Mouse (Mus musculus) intestine, embryonic 16.5 days (tissue): ENCODE measurements at regions not wholly inside any gene's neighbourhood (a gene's known extent, or its start where the extent isn't known, plus 50 kb on each side); places are given as distances from the start of the nearest gene placed in this dataset.

ENCODE experiments used
- ATAC-seq: fragments of 200-750 bp; cut with Nextera tagmentation; 2 replicates; pipeline ENCODE4 v1.8.0; 2017; ENCODE audit warnings: moderate TSS enrichment, moderate library complexity
- H3K27ac ChIP-seq: fragments of 300-500 bp; sonication (generic); 2 replicates; pipeline ENCODE4 v1.5.1; 2014; ENCODE audit warnings: mild to moderate bottlenecking, low read length
- H3K27me3 ChIP-seq: fragments of 300-500 bp; sonication (generic); replicated peaks from 2 replicates; pipeline ENCODE4 v1.6.1; 2014; ENCODE audit warnings: low read length, control low read depth, mixed read lengths; ENCODE audit not compliant: control insufficient read depth, insufficient read depth
- H3K36me3 ChIP-seq: fragments of 300-500 bp; sonication (generic); 2 replicates; pipeline ENCODE4 v1.6.1; 2014; ENCODE audit warnings: low read length, control low read depth; ENCODE audit not compliant: control insufficient read depth, insufficient read depth
- H3K4me1 ChIP-seq: fragments of 300-500 bp; sonication (generic); 2 replicates; pipeline ENCODE4 v1.6.1; 2014; ENCODE audit warnings: low read length, control low read depth, mixed read lengths; ENCODE audit not compliant: control insufficient read depth, insufficient read depth
- H3K4me2 ChIP-seq: fragments of 300-500 bp; sonication (generic); 2 replicates; pipeline ENCODE4 v1.6.1; 2014; ENCODE audit warnings: low read depth, low read length, control low read depth
- H3K4me3 ChIP-seq: fragments of 300-500 bp; sonication (generic); 2 replicates; pipeline ENCODE4 v1.5.1; 2014; ENCODE audit warnings: mild to moderate bottlenecking, low read length
- H3K9ac ChIP-seq: fragments of 300-500 bp; sonication (generic); 2 replicates; pipeline ENCODE4 v1.6.1; 2014; ENCODE audit warnings: low read depth, low read length
- H3K9me3 ChIP-seq: fragments of 300-500 bp; sonication (generic); 2 replicates; pipeline ENCODE4 v1.6.1; 2016; ENCODE audit warnings: low read length, control low read depth; ENCODE audit not compliant: control insufficient read depth
- WGBS: fragments of 180-500 bp; shearing (Covaris S2); extraction: QIAGEN DNeasy Blood & Tissue Kit; methylation state at CpG from one replicate; pipeline ENCODE4 v1.1.7; 2014; 5-methylcytosine and 5-hydroxymethylcytosine counted together

GRCm38 (mm10) chr2:79062196-79062636 lies 193.0 kb upstream of the Itga4 start:
- Histone ChIP-seq H3K4me3 (no peak overlapping the region), H3K4me1 (no peaks in the 10 kb centered on the region), H3K4me2 (no peak overlapping the region), H3K9me3 (no peaks in the 10 kb centered on the region), H3K36me3 (no peaks in the 10 kb centered on the region), H3K9ac (no peak overlapping the region), H3K27me3 (no peaks in the 10 kb centered on the region), H3K27ac (no peak overlapping the region)
- 60% methylated on average over 6 of the region's 6 CpGs for WGBS
- no peak for ATAC-seq

- Histone ChIP-seq H3K4me3 (no peak overlapping the region), H3K36me3 (no peaks in the 10 kb centered on the region)
- 76% methylated on average over 2 of the region's 2 CpGs for WGBS
Measured at GRCm38 (mm10) chr2:79063641-79064040, 191.6 kb upstream of the Itga4 start.

GRCm38 (mm10) chr2:79065321-79065720 lies 189.9 kb upstream of the Itga4 start:
- ATAC-seq = no peak
- no peak overlapping the region for H3K4me2 ChIP-seq
- WGBS = 82% methylated on average over 1 of the region's 1 CpGs
- no peaks in the 10 kb centered on the region for H3K9me3 ChIP-seq
- no peaks in the 10 kb centered on the region for H3K36me3 ChIP-seq
- no peak overlapping the region for H3K27ac ChIP-seq
- no peak overlapping the region for H3K4me3 ChIP-seq
- no peak overlapping the region for H3K9ac ChIP-seq
- no peaks in the 10 kb centered on the region for H3K27me3 ChIP-seq
- H3K4me1 ChIP-seq = no peaks in the 10 kb centered on the region

More at GRCm38 (mm10) chr2:79063641-79064040, 191.6 kb upstream of the Itga4 start:
- Histone ChIP-seq H3K4me1 (no peaks in the 10 kb centered on the region), H3K27ac (no peak overlapping the region), H3K4me2 (no peak overlapping the region), H3K9me3 (no peaks in the 10 kb centered on the region), H3K27me3 (no peaks in the 10 kb centered on the region), H3K9ac (no peak overlapping the region)
- ATAC-seq = no peak

- WGBS = 69% methylated on average over 2 of the region's 2 CpGs
- no peak for ATAC-seq
- no peak overlapping the region for H3K4me2 ChIP-seq
- H3K9me3 ChIP-seq = no peaks in the 10 kb centered on the region
- H3K27me3 ChIP-seq = no peaks in the 10 kb centered on the region
- no peaks in the 10 kb centered on the region for H3K36me3 ChIP-seq
- no peak overlapping the region for H3K4me3 ChIP-seq
- no peak overlapping the region for H3K9ac ChIP-seq
- no peaks in the 10 kb centered on the region for H3K4me1 ChIP-seq
- no peak overlapping the region for H3K27ac ChIP-seq
Measured at GRCm38 (mm10) chr2:79076115-79076514, 179.1 kb upstream of the Itga4 start.

- Histone ChIP-seq H3K9ac (no peak overlapping the region), H3K4me2 (no peak overlapping the region), H3K4me1 (no peaks in the 10 kb centered on the region), H3K27me3 (no peaks in the 10 kb centered on the region), H3K36me3 (no peaks in the 10 kb centered on the region), H3K27ac (no peak overlapping the region), H3K4me3 (no peak overlapping the region), H3K9me3 (no peaks in the 10 kb centered on the region)
- 48% methylated on average over 5 of the region's 5 CpGs for WGBS
- ATAC-seq = no peak
Measured at GRCm38 (mm10) chr2:79078836-79079394, 176.3 kb upstream of the Itga4 start.

- Histone ChIP-seq H3K4me2 (no peak overlapping the region), H3K4me3 (no peak overlapping the region), H3K9me3 (no peaks in the 10 kb centered on the region), H3K36me3 (no peaks in the 10 kb centered on the region), H3K9ac (no peak overlapping the region), H3K27me3 (no peaks in the 10 kb centered on the region), H3K27ac (no peak overlapping the region), H3K4me1 (no peaks in the 10 kb centered on the region)
- 44% methylated on average over 2 of the region's 2 CpGs for WGBS
- 0 out of 2 replicates have a peak, but pooled peaks have one; percentile 28 for ATAC-seq
Measured at GRCm38 (mm10) chr2:79081769-79082168, 173.5 kb upstream of the Itga4 start.

GRCm38 (mm10) chr2:79086280-79086679 lies 168.9 kb upstream of the Itga4 start:
- H3K4me2 ChIP-seq = no peak overlapping the region
- no peaks in the 10 kb centered on the region for H3K9me3 ChIP-seq
- H3K27me3 ChIP-seq = no peaks in the 10 kb centered on the region
- H3K36me3 ChIP-seq = no peaks in the 10 kb centered on the region
- H3K9ac ChIP-seq = no peak overlapping the region
- H3K27ac ChIP-seq = no peak overlapping the region
- no peak overlapping the region for H3K4me3 ChIP-seq
- no peaks in the 10 kb centered on the region for H3K4me1 ChIP-seq
- WGBS = 91% methylated on average over 4 of the region's 4 CpGs
- no peak for ATAC-seq

GRCm38 (mm10) chr2:79086857-79087578 lies 168.2 kb upstream of the Itga4 start:
- H3K27ac ChIP-seq = no peak overlapping the region
- 68% methylated on average over 9 of the region's 9 CpGs for WGBS

GRCm38 (mm10) chr2:79087600-79088205 lies 167.5 kb upstream of the Itga4 start:
- ATAC-seq = no peak
- H3K27ac ChIP-seq = no peak overlapping the region
- H3K36me3 ChIP-seq = no peaks in the 10 kb centered on the region
- H3K4me1 ChIP-seq = no peaks in the 10 kb centered on the region
- 52% methylated on average over 9 of the region's 9 CpGs for WGBS
- no peak overlapping the region for H3K9ac ChIP-seq
- H3K27me3 ChIP-seq = no peaks in the 10 kb centered on the region
- no peaks in the 10 kb centered on the region for H3K9me3 ChIP-seq
- H3K4me2 ChIP-seq = 0 out of 2 replicates have a peak overlapping the region, but pooled peaks have one; percentile 12
- H3K4me3 ChIP-seq = no peak overlapping the region

More at GRCm38 (mm10) chr2:79086857-79087578, 168.2 kb upstream of the Itga4 start:
- no peak for ATAC-seq
- H3K4me3 ChIP-seq = no peak overlapping the region
- H3K9ac ChIP-seq = no peak overlapping the region
- no peaks in the 10 kb centered on the region for H3K36me3 ChIP-seq
- no peaks in the 10 kb centered on the region for H3K27me3 ChIP-seq
- no peaks in the 10 kb centered on the region for H3K9me3 ChIP-seq
- H3K4me2 ChIP-seq = peak overlapping the region; percentile 12; the same call in 1 of the 2 replicates
- H3K4me1 ChIP-seq = no peaks in the 10 kb centered on the region
